Comparison of ENCODE assay signal across 29 mouse cellular contexts in genomic region chr12:84156210-84156609, GRCm38 (mm10). TPM values are rescaled to one million over a fixed set of nuclear protein-coding genes. Genes with fewer than 3 reads are reported as not detected.
DNase-seq lines count a peak whose midpoint lies in the region; ATAC-seq and TF ChIP-seq lines count a peak whose summit lies in the region.
"Had no signal": no experiment of that assay in that cellular context is flagged by ENCODE, and none has a peak within 500 bp of the region (broad histone marks: within the 10 kb centered on the region; RNA-seq: fewer than 3 reads in every experiment).

No protein-coding gene starts in this region.

- H3K4me1 ChIP-seq in cerebellum, adult 2 months (ENCODE audit: control insufficient read depth, insufficient read depth, low read length): peaks cover 29% of the 10 kb centered on the region
- H3K4me1 ChIP-seq in forebrain, embryonic 11.5 days (replicated peaks; ENCODE audit: control insufficient read depth, insufficient read depth, low read length): 0 out of 2 replicates have a peak, but pooled peaks cover 2% of the 10 kb centered on the region
- no peaks in the 10 kb centered on the region for H3K4me1 ChIP-seq in forebrain, postnatal 0 days (ENCODE audit: insufficient read depth)
- no peaks in the 10 kb centered on the region; the same call in 1 of the 2 replicates for H3K4me1 ChIP-seq in heart, adult 2 months (ENCODE audit: control insufficient read depth, insufficient read depth, low read length)
- H3K4me1 ChIP-seq: embryonic facial prominence, embryonic 10.5 days; embryonic facial prominence, embryonic 13.5 days; forebrain, embryonic 13.5 days had no signal

- no peaks in the 10 kb centered on the region for H3K27me3 ChIP-seq in cerebellum, adult 2 months (ENCODE audit: control insufficient read depth, insufficient read depth, low read length)
- no peaks in the 10 kb centered on the region for H3K27me3 ChIP-seq in forebrain, embryonic 11.5 days (ENCODE audit: control insufficient read depth, insufficient read depth, low read length)
- H3K27me3 ChIP-seq in forebrain, postnatal 0 days (ENCODE audit: insufficient read depth, low read length): no peaks in the 10 kb centered on the region
- no peaks in the 10 kb centered on the region for H3K27me3 ChIP-seq in heart, adult 2 months (ENCODE audit: control insufficient read depth, insufficient read depth, low read length)
- H3K27me3 ChIP-seq: CH12.LX; embryonic facial prominence, embryonic 13.5 days; forebrain, embryonic 13.5 days; kidney, embryonic 15.5 days; Patski had no signal

- no peak for TF ChIP-seq EP300 in heart, adult 2 months (IDR thresholded peaks at IDR 0.05; ENCODE audit: insufficient read depth, low read depth, low read length)

- H3K9me3 ChIP-seq in forebrain, embryonic 11.5 days (ENCODE audit: control insufficient read depth, low read length): no peaks in the 10 kb centered on the region
- no peaks in the 10 kb centered on the region for H3K9me3 ChIP-seq in forebrain, postnatal 0 days (ENCODE audit: low read length)
- H3K9me3 ChIP-seq: embryonic facial prominence, embryonic 10.5 days; embryonic facial prominence, embryonic 13.5 days; forebrain, embryonic 13.5 days; G1E; kidney, embryonic 15.5 days had no signal

- H3K4me2 ChIP-seq in forebrain, embryonic 11.5 days (ENCODE audit: low read depth, low read length, severe bottlenecking): no peak overlapping the region
- no peak overlapping the region for H3K4me2 ChIP-seq in forebrain, postnatal 0 days (ENCODE audit: low read depth)
- H3K4me2 ChIP-seq: embryonic facial prominence, embryonic 13.5 days; forebrain, embryonic 13.5 days; heart, embryonic 11.5 days; hindbrain, embryonic 14.5 days; kidney, embryonic 15.5 days had no signal

- ATAC-seq in cerebellum, adult (ENCODE audit: insufficient number of reproducible peaks, low FRiP score, low TSS enrichment): no peak
- ATAC-seq in forebrain, embryonic 11.5 days (replicated peaks; ENCODE audit: low FRiP score): no peak
- no peak for ATAC-seq in forebrain, postnatal 0 days
- ATAC-seq: forebrain, embryonic 13.5 days; forebrain, embryonic 16.5 days; hindbrain, postnatal 0 days; inflammation-experienced regulatory T-cells, adult 6 months; intestine, embryonic 16.5 days; Patski had no signal

- no peak overlapping the region for H3K9ac ChIP-seq in forebrain, embryonic 11.5 days (ENCODE audit: low read length)
- H3K9ac ChIP-seq in forebrain, postnatal 0 days: no peak overlapping the region
- H3K9ac ChIP-seq in heart, adult 2 months (ENCODE audit: low read depth, low read length): no peak overlapping the region
- H3K9ac ChIP-seq: embryonic facial prominence, embryonic 13.5 days; forebrain, embryonic 13.5 days; hindbrain, embryonic 14.5 days; kidney, embryonic 15.5 days had no signal

- no peak for TF ChIP-seq POLR2A in cerebellum, adult 2 months (IDR thresholded peaks at IDR 0.05; ENCODE audit: borderline replicate concordance, insufficient read depth, low read length)
- no peak for TF ChIP-seq POLR2A in heart, adult 2 months (IDR thresholded peaks at IDR 0.05; ENCODE audit: insufficient read depth, low read depth, low read length)

- H3K4me3 ChIP-seq in cerebellum, adult 2 months (replicated peaks; ENCODE audit: insufficient read depth, low read depth, low read length): no peak overlapping the region
- no peak overlapping the region for H3K4me3 ChIP-seq in forebrain, embryonic 11.5 days (ENCODE audit: low read depth, low read length)
- H3K4me3 ChIP-seq in forebrain, postnatal 0 days (ENCODE audit: low read depth, low read length): no peak overlapping the region
- H3K4me3 ChIP-seq in heart, adult 2 months: no peak overlapping the region
- H3K4me3 ChIP-seq: embryonic facial prominence, embryonic 10.5 days; embryonic facial prominence, embryonic 13.5 days; erythroblast, embryonic 14.5 days; forebrain, embryonic 13.5 days; kidney, embryonic 15.5 days had no signal

- 75% methylated on average over 18 of the region's 18 CpGs for WGBS in cerebellum, adult 2 months
- WGBS in forebrain, embryonic 11.5 days: 94% methylated on average over 18 of the region's 18 CpGs
- WGBS in forebrain, postnatal 0 days: 93% methylated on average over 18 of the region's 18 CpGs
- WGBS in heart, adult 2 months: 93% methylated on average over 18 of the region's 18 CpGs

- TF ChIP-seq CTCF in cerebellum, adult 2 months (IDR thresholded peaks at IDR 0.05; ENCODE audit: borderline replicate concordance, insufficient read depth, low read depth, low read length): no peak
- TF ChIP-seq CTCF in forebrain, postnatal 0 days (IDR thresholded peaks at IDR 0.05; ENCODE audit: low read depth): no peak
- no peak for TF ChIP-seq CTCF in heart, adult 2 months (IDR thresholded peaks at IDR 0.05)

- peak overlapping the region; percentile 71 for H3K27ac ChIP-seq in cerebellum, adult 2 months (ENCODE audit: insufficient read depth, low read length)
- no peak overlapping the region for H3K27ac ChIP-seq in forebrain, embryonic 11.5 days (ENCODE audit: low read depth, low read length)
- H3K27ac ChIP-seq in forebrain, postnatal 0 days (ENCODE audit: low read depth, low read length): no peak overlapping the region
- H3K27ac ChIP-seq in heart, adult 2 months: peak overlapping the region; percentile 58
- H3K27ac ChIP-seq: embryonic facial prominence, embryonic 10.5 days; embryonic facial prominence, embryonic 13.5 days; forebrain, embryonic 13.5 days; hindbrain, embryonic 14.5 days; hindbrain, postnatal 0 days; kidney, embryonic 15.5 days had no signal

- no peaks in the 10 kb centered on the region for H3K79me2 ChIP-seq in heart, adult 2 months (replicated peaks; ENCODE audit: control insufficient read depth, insufficient read depth, low read length)

- H3K36me3 ChIP-seq in forebrain, embryonic 11.5 days (ENCODE audit: control insufficient read depth, insufficient read depth, low read length): no peaks in the 10 kb centered on the region; the same call in 1 of the 2 replicates
- peaks cover 55% of the 10 kb centered on the region for H3K36me3 ChIP-seq in forebrain, postnatal 0 days (ENCODE audit: insufficient read depth)
- H3K36me3 ChIP-seq in heart, adult 2 months (ENCODE audit: control insufficient read depth, insufficient read depth, low read length): peaks cover 3% of the 10 kb centered on the region; the same call in 1 of the 2 replicates

- intact Hi-C loops in heart, adult 2 months (cut with DNase I): no loop called here

- peak in 1 of 2 experiments; percentile 33 for DNase-seq in cerebellum, adult 2 months
- peak; percentile 37 for DNase-seq in forebrain, embryonic 11.5 days (ENCODE audit: low spot score)
- no peak for DNase-seq in forebrain, postnatal 0 days
- DNase-seq in heart, adult 2 months: no peak
- DNase-seq in heart, adult 8-10 months (ENCODE audit: low spot score): no peak
- DNase-seq: adrenal gland, postnatal 10 days; adrenal gland, postnatal 36 days; B cell, adult 2 months; embryo, embryonic 11 days; gastrocnemius, postnatal 10 days; gastrocnemius, postnatal 36 days; heart, postnatal 14 days; heart, postnatal 4 days; kidney, adult 2 months had no signal

RNA-seq across cellular contexts. Expression of gene Pnma1, which starts 7.9 kb away (rescaled TPM):
- 0.68 and 0.84 TPM in 2 replicates for polyA plus RNA-seq in cerebellum, adult 2 months (2012; rRNA removed)
- polyA plus RNA-seq in forebrain, embryonic 11.5 days (2014; fragmentation: Nextera tagmentation; extraction: Ambion mirVana): 1.9 and 2.8 TPM in 2 replicates
- 13.9 and 14.2 TPM in 2 replicates for total RNA-seq in forebrain, postnatal 0 days (2014; rRNA removed)
- 9.3 and 12.0 TPM in 2 replicates for polyA plus RNA-seq in forebrain, postnatal 0 days (2015; fragmentation: Nextera tagmentation; extraction: Ambion mirVana)
- under 1 TPM; 0.10 to 0.20 TPM for total RNA-seq in heart, adult 2 months (2021)
- 0.04 and 0.06 TPM in 2 replicates for polyA plus RNA-seq in heart, adult 2 months (2012; rRNA removed)
- total RNA-seq in heart, adult 8-10 months (2022): under 1 TPM in 2 of 4 experiments, not detected in 2; 0.11 TPM
- polyA plus RNA-seq: kidney, adult 2 months had no signal

RNA-seq across cellular contexts. Expression of gene Dnal1, which starts 42.0 kb away (rescaled TPM):
- 22.6 and 23.8 TPM in 2 replicates for polyA plus RNA-seq in cerebellum, adult 2 months (2012; rRNA removed)
- polyA plus RNA-seq in forebrain, embryonic 11.5 days (2014; fragmentation: Nextera tagmentation; extraction: Ambion mirVana): 6.1 and 6.8 TPM in 2 replicates
- 14.2 and 20.3 TPM in 2 replicates for total RNA-seq in forebrain, postnatal 0 days (2014; rRNA removed)
- polyA plus RNA-seq in forebrain, postnatal 0 days (2015; fragmentation: Nextera tagmentation; extraction: Ambion mirVana): 7.5 and 13.5 TPM in 2 replicates
- total RNA-seq in heart, adult 2 months (2021): 1 to 10 TPM; 6.9 to 7.9 TPM
- polyA plus RNA-seq in heart, adult 2 months (2012; rRNA removed): 3.4 and 5.4 TPM in 2 replicates
- 1 to 10 TPM; 6.2 to 7.8 (median 7.0) TPM for total RNA-seq in heart, adult 8-10 months (2022)
- polyA plus RNA-seq: erythroblast, embryonic 14.5 days had no signal

RNA-seq across cellular contexts. Expression of gene Acot6, which starts 55.8 kb away (rescaled TPM):
- polyA plus RNA-seq in cerebellum, adult 2 months (2012; rRNA removed): 5.5 and 6.6 TPM in 2 replicates
- polyA plus RNA-seq in forebrain, embryonic 11.5 days (2014; fragmentation: Nextera tagmentation; extraction: Ambion mirVana): 1.5 and 1.8 TPM in 2 replicates
- total RNA-seq in forebrain, postnatal 0 days (2014; rRNA removed): 4.0 and 5.1 TPM in 2 replicates
- polyA plus RNA-seq in forebrain, postnatal 0 days (2015; fragmentation: Nextera tagmentation; extraction: Ambion mirVana): 1.3 TPM in 2 replicates
- 1 to 10 TPM; 2.2 TPM for total RNA-seq in heart, adult 2 months (2021)
- 1.5 and 2.6 TPM in 2 replicates for polyA plus RNA-seq in heart, adult 2 months (2012; rRNA removed)
- total RNA-seq in heart, adult 8-10 months (2022): 1 to 10 TPM; 1.9 to 2.8 (median 2.4) TPM
- polyA plus RNA-seq: erythroblast, embryonic 14.5 days; G1E had no signal

Comparison
In these comparisons a context has a peak if more than half of its experiments do, and no peak if none do; other contexts are left out.
1. H3K27ac ChIP-seq: peak in cerebellum, adult 2 months (single experiment) and heart, adult 2 months (single experiment); none in forebrain, embryonic 11.5 days (single experiment) and forebrain, postnatal 0 days (single experiment).